Mouse (Mus musculus) urinary bladder, adult 2 months (tissue): ENCODE measurements around the gene Gm16867. TPM values are rescaled to one million over a fixed set of nuclear protein-coding genes. Genes with fewer than 3 reads are reported as not detected.
"Not testable (repeated sequence)": the region's sequence is repeated elsewhere in the genome, so short reads cannot be mapped to it uniquely, and the experiment has no call there.

Experiments
- DNase-seq: peaks from one replicate; pipeline ENCODE4 v3.0.0; 2022; ENCODE audit warnings: low spot score
- polyA plus RNA-seq: library from polyadenylated mRNA; depleted of rRNA; stranded (reverse); fragments of >200 nt; gene quantifications from 2 replicates; pipeline ENCODE4 v1.2.3, GENCODE M21; 2012; rRNA removed

Gene Gm16867
- not detected in 2 replicates for polyA plus RNA-seq

- DNase-seq: not testable (repeated sequence)
These were observed at the start of gene Gm16867 for GRCm38 (mm10) chr14:69503174-69503573. Gene Gm16867 (minus strand): TSS chr14:69503362.

- not testable (repeated sequence) for DNase-seq
These were observed 44.1 kb upstream of the Gm16867 start for GRCm38 (mm10) chr14:69547310-69547709.

- not testable (repeated sequence) for DNase-seq
These were observed 41.9 kb upstream of the Gm16867 start for GRCm38 (mm10) chr14:69545052-69545451.

GRCm38 (mm10) chr14:69544033-69544432 is 40.9 kb upstream of the Gm16867 start:
- not testable (repeated sequence) for DNase-seq

GRCm38 (mm10) chr14:69542695-69543094 is 39.5 kb upstream of the Gm16867 start:
- not testable (repeated sequence) for DNase-seq

- not testable (repeated sequence) for DNase-seq
These were observed 37.0 kb upstream of the Gm16867 start for GRCm38 (mm10) chr14:69540113-69540512.

- not testable (repeated sequence) for DNase-seq
These were observed 33.4 kb upstream of the Gm16867 start for GRCm38 (mm10) chr14:69536539-69536938.

- not testable (repeated sequence) for DNase-seq
These were observed 23.0 kb upstream of the Gm16867 start for GRCm38 (mm10) chr14:69526202-69526601.

GRCm38 (mm10) chr14:69523001-69523400 is 19.8 kb upstream of the Gm16867 start:
- not testable (repeated sequence) for DNase-seq

- DNase-seq: not testable (repeated sequence)
These were observed 17.6 kb upstream of the Gm16867 start for GRCm38 (mm10) chr14:69520810-69521209.

- not testable (repeated sequence) for DNase-seq
These were observed 9.3 kb upstream of the Gm16867 start, which contains the start of gene Gm27179 for GRCm38 (mm10) chr14:69512449-69512848. Gene Gm27179 (minus strand): TSS chr14:69512549.

GRCm38 (mm10) chr14:69507000-69507399 is 3.8 kb upstream of the Gm16867 start:
- DNase-seq: not testable (repeated sequence)

GRCm38 (mm10) chr14:69502440-69503150 is 567 bp downstream of the Gm16867 start:
- DNase-seq: not testable (repeated sequence)

- DNase-seq: not testable (repeated sequence)
These were observed 6.9 kb downstream of the Gm16867 start for GRCm38 (mm10) chr14:69496259-69496658.

- DNase-seq: not testable (repeated sequence)
These were observed 8.2 kb downstream of the Gm16867 start for GRCm38 (mm10) chr14:69494946-69495345.

GRCm38 (mm10) chr14:69494522-69494921 is 8.6 kb downstream of the Gm16867 start:
- not testable (repeated sequence) for DNase-seq

GRCm38 (mm10) chr14:69488001-69488400 is 15.2 kb downstream of the Gm16867 start:
- not testable (repeated sequence) for DNase-seq

- not testable (repeated sequence) for DNase-seq
These were observed 17.6 kb downstream of the Gm16867 start for GRCm38 (mm10) chr14:69485466-69486135.

- DNase-seq: not testable (repeated sequence)
These were observed 29.1 kb downstream of the Gm16867 start for GRCm38 (mm10) chr14:69473941-69474646.

GRCm38 (mm10) chr14:69473322-69473721 is 29.8 kb downstream of the Gm16867 start:
- DNase-seq: not testable (repeated sequence)

GRCm38 (mm10) chr14:69470122-69470708 is 32.9 kb downstream of the Gm16867 start:
- not testable (repeated sequence) for DNase-seq
